Comparison of ENCODE assay signal across 13 mouse cellular contexts in the genomic region with DNA sequence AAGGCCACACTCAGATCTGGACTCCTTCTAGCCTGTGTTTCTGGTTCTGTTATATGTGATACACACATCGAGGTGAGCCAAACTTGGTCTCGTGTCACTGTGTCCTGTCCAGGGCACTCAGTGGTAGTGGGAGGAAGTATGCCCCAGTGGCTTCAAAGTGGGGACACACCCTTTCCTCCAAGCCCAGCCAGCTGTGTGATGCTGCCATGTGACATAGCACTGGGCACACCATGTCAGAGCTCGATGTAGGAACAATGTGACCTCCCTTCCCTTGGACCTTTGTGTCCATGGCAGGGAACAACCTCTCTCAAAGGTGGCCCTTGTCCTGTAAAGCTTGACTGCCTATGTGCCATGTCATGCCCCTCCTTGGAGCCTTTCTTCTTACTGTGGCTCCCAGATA. TPM values are rescaled to one million over a fixed set of nuclear protein-coding genes. Genes with fewer than 3 reads are reported as not detected.
DNase-seq lines count a peak whose midpoint lies in the region; ATAC-seq lines count a peak whose summit lies in the region.
"Had no signal": no experiment of that assay in that cellular context is flagged by ENCODE, and none has a peak within 500 bp of the region (broad histone marks: within the 10 kb centered on the region; RNA-seq: fewer than 3 reads in every experiment).

No protein-coding gene starts in this region.

- H3K36me3 ChIP-seq in heart, embryonic 11.5 days (ENCODE audit: control insufficient read depth, insufficient read depth, low read length), result no peaks in the 10 kb centered on the region
- H3K36me3 ChIP-seq in liver, embryonic 16.5 days (ENCODE audit: control insufficient read depth, insufficient read depth), result no peaks in the 10 kb centered on the region
- H3K36me3 ChIP-seq in splenic B cell, adult 2 months (ENCODE audit: control insufficient read depth, insufficient read depth, low read length, poor library complexity, severe bottlenecking), result no peaks in the 10 kb centered on the region
- no peaks in the 10 kb centered on the region for H3K36me3 ChIP-seq in hindbrain, embryonic 14.5 days (replicated peaks; ENCODE audit: control insufficient read depth, insufficient read depth)
- H3K36me3 ChIP-seq: hindbrain, embryonic 10.5 days had no signal

- WGBS in heart, embryonic 11.5 days (ENCODE audit: insufficient replicate concordance), result 62% methylated on average over 3 of the region's 3 CpGs
- WGBS in liver, embryonic 16.5 days (ENCODE audit: insufficient replicate concordance), result 53% methylated on average over 3 of the region's 3 CpGs
- 84% methylated on average over 3 of the region's 3 CpGs for WGBS in hindbrain, embryonic 14.5 days

- peak; percentile 13 for DNase-seq in heart, postnatal 4 days
- peak; percentile 22 for DNase-seq in ovary, postnatal 36 days (ENCODE audit: low spot score)
- no peak for DNase-seq in ovary, postnatal 14 days (ENCODE audit: low spot score)
- DNase-seq in splenic B cell, adult 2 months (ENCODE audit: low read depth, low spot score), result peak; percentile 84
- DNase-seq in c-Kit-positive CD71-positive TER-119-positive erythroid progenitor cells, embryonic 14.5 days (ENCODE audit: low spot score), result no peak
- DNase-seq in hindbrain, embryonic 14.5 days (ENCODE audit: low spot score), result no peak
- DNase-seq: adrenal gland, postnatal 25 days; cerebellum, postnatal 25 days had no signal

- H3K4me3 ChIP-seq in heart, embryonic 11.5 days (ENCODE audit: low read depth, low read length), result no peak overlapping the region
- H3K4me3 ChIP-seq in liver, embryonic 16.5 days (ENCODE audit: low read depth, low read length), result no peak overlapping the region
- H3K4me3 ChIP-seq in hindbrain, embryonic 14.5 days (replicated peaks; ENCODE audit: low read length), result no peak overlapping the region
- H3K4me3 ChIP-seq: hindbrain, embryonic 10.5 days; left cerebral cortex, adult 2 months had no signal

- H3K27ac ChIP-seq in heart, embryonic 11.5 days (ENCODE audit: low read depth, low read length), result no peak overlapping the region
- H3K27ac ChIP-seq in liver, embryonic 16.5 days (ENCODE audit: low read length), result no peak overlapping the region
- no peak overlapping the region for H3K27ac ChIP-seq in hindbrain, embryonic 14.5 days
- H3K27ac ChIP-seq: hindbrain, embryonic 10.5 days; left cerebral cortex, adult 2 months had no signal

- no peak overlapping the region for H3K9ac ChIP-seq in heart, embryonic 11.5 days (ENCODE audit: low read depth, low read length)
- H3K9ac ChIP-seq in liver, embryonic 16.5 days (ENCODE audit: low read depth, low read length), result no peak overlapping the region
- no peak overlapping the region for H3K9ac ChIP-seq in hindbrain, embryonic 14.5 days

- no peaks in the 10 kb centered on the region for H3K4me1 ChIP-seq in heart, embryonic 11.5 days (ENCODE audit: control insufficient read depth, insufficient read depth, low read length)
- no peaks in the 10 kb centered on the region for H3K4me1 ChIP-seq in liver, embryonic 16.5 days (ENCODE audit: control insufficient read depth, low read depth, low read length)
- no peaks in the 10 kb centered on the region for H3K4me1 ChIP-seq in hindbrain, embryonic 14.5 days (replicated peaks; ENCODE audit: control insufficient read depth, insufficient read depth, low read length)
- H3K4me1 ChIP-seq: hindbrain, embryonic 10.5 days had no signal

- ATAC-seq in heart, embryonic 11.5 days (replicated peaks; ENCODE audit: insufficient number of reproducible peaks, low FRiP score, low TSS enrichment), result no peak
- peak; percentile 33; the same call in 1 of the 2 replicates for ATAC-seq in liver, embryonic 16.5 days (ENCODE audit: low read depth)
- ATAC-seq in hindbrain, embryonic 14.5 days (ENCODE audit: low FRiP score), result no peak

- no peaks in the 10 kb centered on the region for H3K9me3 ChIP-seq in heart, embryonic 11.5 days (replicated peaks; ENCODE audit: control insufficient read depth, low read length)
- H3K9me3 ChIP-seq in liver, embryonic 16.5 days (replicated peaks; ENCODE audit: control insufficient read depth, low read length), result no peaks in the 10 kb centered on the region
- H3K9me3 ChIP-seq in hindbrain, embryonic 14.5 days (ENCODE audit: control insufficient read depth, low read length), result no peaks in the 10 kb centered on the region
- H3K9me3 ChIP-seq: hindbrain, embryonic 10.5 days had no signal

- no peaks in the 10 kb centered on the region for H3K27me3 ChIP-seq in heart, embryonic 11.5 days (ENCODE audit: control insufficient read depth, insufficient read depth, low read length)
- H3K27me3 ChIP-seq in liver, embryonic 16.5 days (ENCODE audit: control insufficient read depth, insufficient read depth, low read depth, low read length), result no peaks in the 10 kb centered on the region
- H3K27me3 ChIP-seq in splenic B cell, adult 2 months (ENCODE audit: control insufficient read depth, insufficient read depth, low read length, poor library complexity, severe bottlenecking), result no peaks in the 10 kb centered on the region
- H3K27me3 ChIP-seq in hindbrain, embryonic 14.5 days (ENCODE audit: control insufficient read depth, insufficient read depth, low read length), result no peaks in the 10 kb centered on the region

- H3K4me2 ChIP-seq in heart, embryonic 11.5 days, result no peak overlapping the region
- H3K4me2 ChIP-seq in liver, embryonic 16.5 days (ENCODE audit: low read depth, low read length), result no peak overlapping the region
- H3K4me2 ChIP-seq in hindbrain, embryonic 14.5 days (replicated peaks), result no peak overlapping the region

RNA-seq across cellular contexts. Expression of gene Calml3, which starts 54.5 kb away (rescaled TPM):
- not detected for total RNA-seq in heart, postnatal 4 days (2021)
- 0.11 TPM in 1 of 2 replicates, not detected in the other for polyA plus RNA-seq in heart, embryonic 11.5 days (2014; fragmentation: Nextera tagmentation; extraction: Ambion mirVana)
- polyA plus RNA-seq in liver, embryonic 16.5 days (2015; fragmentation: Nextera tagmentation; extraction: Ambion mirVana), result not detected in 2 replicates
- not detected in 2 replicates for polyA plus RNA-seq in hindbrain, embryonic 14.5 days (2014; fragmentation: Nextera tagmentation; extraction: Ambion mirVana)
- total RNA-seq: adrenal gland, postnatal 25 days; left cerebral cortex, adult 2 months had no signal
- polyA plus RNA-seq: neural tube, embryonic 14.5 days had no signal

Comparison
In these comparisons a context has a peak if more than half of its experiments do, and no peak if none do; other contexts are left out.
1. DNase-seq: peak in heart, postnatal 4 days (single experiment), ovary, postnatal 36 days (single experiment) and splenic B cell, adult 2 months (single experiment); none in ovary, postnatal 14 days (single experiment), c-Kit-positive CD71-positive TER-119-positive erythroid progenitor cells, embryonic 14.5 days (single experiment) and hindbrain, embryonic 14.5 days (single experiment).